Mouse (Mus musculus): ENCODE results near the gene Il6. TPM values are rescaled to one million over a fixed set of nuclear protein-coding genes. Genes with fewer than 3 reads are reported as not detected.
"Not testable (repeated sequence)": the region's sequence is repeated elsewhere in the genome, so short reads cannot be mapped to it uniquely, and the experiment has no call there.

Gene Il6
- polyA plus RNA-seq, 1 experiment from 2014 or later = 0.28 TPM

DNA sequence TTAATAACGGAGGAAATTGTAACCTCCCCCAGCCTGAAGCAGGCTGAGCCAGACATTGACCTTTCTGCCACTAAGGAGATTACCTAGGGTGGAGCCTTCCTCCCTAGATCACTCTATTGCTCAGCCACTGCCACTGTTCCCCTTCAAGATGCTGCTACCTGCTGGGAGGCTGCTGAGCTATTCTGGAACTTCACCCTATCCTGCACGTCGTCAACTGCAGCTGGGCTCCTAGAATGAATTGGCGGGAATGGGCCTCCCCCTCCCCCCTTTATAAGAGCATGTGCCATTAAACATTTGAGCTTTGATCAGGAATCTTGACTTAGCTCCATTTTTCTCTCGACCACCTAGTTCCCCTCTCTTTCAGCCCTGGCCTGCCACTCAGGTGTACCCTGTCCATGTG lies 46.7 kb downstream of the Il6 start:
- not testable (repeated sequence) for H3K9ac ChIP-seq (ENCODE audit: low read length); ATAC-seq (ENCODE audit: insufficient number of reproducible peaks, insufficient read depth, low FRiP score, low read depth); H3K27me3 ChIP-seq (ENCODE audit: control insufficient read depth, insufficient read depth, low read length); H3K4me1 ChIP-seq (ENCODE audit: control insufficient read depth in 2 of 2, insufficient read depth in 2 of 2, low read length in 2 of 2); H3K4me3 ChIP-seq (ENCODE audit: control insufficient read depth in 1 of 2, insufficient read depth in 1 of 2, low read depth in 1 of 2, low read length in 2 of 2); H3K9me3 ChIP-seq (ENCODE audit: control insufficient read depth, low read length); H3K4me2 ChIP-seq (ENCODE audit: low read length); H3K27ac ChIP-seq (replicated peaks in 1 of 2; ENCODE audit: control insufficient read depth in 1 of 2, insufficient read depth in 1 of 2, low read depth in 2 of 2, low read length in 2 of 2)
- peaks cover 44% of the 10 kb centered on the region for H3K36me3 ChIP-seq (ENCODE audit: control insufficient read depth, insufficient read depth, low read length)
- WGBS = 72% methylated on average over 5 of the region's 5 CpGs

GRCm38 (mm10) chr5:30067726-30068125 lies 54.8 kb downstream of the Il6 start:
- Histone ChIP-seq H3K4me1 (ENCODE audit: control insufficient read depth in 2 of 2, insufficient read depth in 2 of 2, low read length in 2 of 2) (peaks cover 2 to 9% of the 10 kb centered on the region in 2 experiments; a peak in 2 of 4 replicates), H3K4me2 (ENCODE audit: low read length) (no peak overlapping the region), H3K4me3 (ENCODE audit: control insufficient read depth in 1 of 2, insufficient read depth in 1 of 2, low read depth in 1 of 2, low read length in 2 of 2) (no peak overlapping the region), H3K9me3 (ENCODE audit: control insufficient read depth, low read length) (no peaks in the 10 kb centered on the region), H3K9ac (ENCODE audit: low read length) (no peak overlapping the region), H3K27ac (replicated peaks in 1 of 2; ENCODE audit: control insufficient read depth in 1 of 2, insufficient read depth in 1 of 2, low read depth in 2 of 2, low read length in 2 of 2) (no peak overlapping the region), H3K36me3 (ENCODE audit: control insufficient read depth, insufficient read depth, low read length) (peaks cover 83% of the 10 kb centered on the region), H3K27me3 (ENCODE audit: control insufficient read depth, insufficient read depth, low read length) (no peaks in the 10 kb centered on the region)
- 85% methylated on average over 6 of the region's 6 CpGs for WGBS
- ATAC-seq (ENCODE audit: insufficient number of reproducible peaks, insufficient read depth, low FRiP score, low read depth) = no peak

Other genes with a start within 250 kb of the Il6 start
- gene Tyms, start 60.5 kb downstream of the Il6 start, polyA plus RNA-seq (2014; fragmentation: Nextera tagmentation; extraction: Ambion mirVana) = 91.7 and 101 TPM in 2 replicates
- 0.26 and 0.30 TPM in 2 replicates for gene Garem2, start 92.0 kb downstream of the Il6 start, polyA plus RNA-seq (2014; fragmentation: Nextera tagmentation; extraction: Ambion mirVana)
- gene 3110082J24Rik, start 93.0 kb downstream of the Il6 start, polyA plus RNA-seq (2014; fragmentation: Nextera tagmentation; extraction: Ambion mirVana) = not detected in 2 replicates
- gene Hadha, start 142.0 kb downstream of the Il6 start, polyA plus RNA-seq (2014; fragmentation: Nextera tagmentation; extraction: Ambion mirVana) = 223 and 246 TPM in 2 replicates
- 421 and 422 TPM in 2 replicates for gene Hadhb, start 142.1 kb downstream of the Il6 start, polyA plus RNA-seq (2014; fragmentation: Nextera tagmentation; extraction: Ambion mirVana)
- gene Adgrf3, start 192.6 kb downstream of the Il6 start, polyA plus RNA-seq (2014; fragmentation: Nextera tagmentation; extraction: Ambion mirVana) = 0.45 and 0.86 TPM in 2 replicates
- 18.1 and 18.7 TPM in 2 replicates for gene Selenoi, start 219.5 kb downstream of the Il6 start, polyA plus RNA-seq (2014; fragmentation: Nextera tagmentation; extraction: Ambion mirVana)